Mouse (Mus musculus) cortical plate, adult 2 months (tissue): ENCODE data around the gene Actg1.

Experiments used
- CTCF ChIP-seq: fragments of 200-500 bp; IDR thresholded peaks from 2 replicates; pipeline ENCODE4 v1.5.1; 2011; ENCODE audit warnings: mild to moderate bottlenecking, control low read depth, low read length; ENCODE audit not compliant: insufficient read depth; ENCODE audit errors: extremely low read depth
- POLR2A ChIP-seq: fragments of 200-500 bp; IDR thresholded peaks from 2 replicates; pipeline ENCODE4 v1.6.1; 2011; ENCODE audit warnings: mild to moderate bottlenecking, low read length, control low read depth; ENCODE audit not compliant: insufficient read depth; ENCODE audit errors: extremely low read depth

DNA sequence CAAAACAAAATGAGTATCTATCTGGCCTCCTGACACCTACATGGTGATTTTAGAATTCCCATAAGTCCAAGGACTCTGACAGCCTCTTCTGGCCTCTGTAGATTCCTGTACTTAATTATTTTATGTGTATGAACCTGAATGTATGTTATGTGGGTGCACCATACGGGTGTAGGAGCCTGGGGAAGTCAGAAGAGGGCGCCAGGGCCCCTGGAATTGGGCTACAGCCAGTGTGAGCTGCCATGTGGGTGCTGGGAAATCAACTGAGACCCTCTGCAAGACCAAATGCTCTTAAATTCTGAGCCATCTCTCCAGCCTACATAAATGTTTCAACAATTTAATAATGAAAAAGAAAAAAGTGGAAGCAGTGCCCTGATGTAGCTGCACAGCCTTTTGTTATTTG is 10.9 kb downstream of the Actg1 start:
- TF ChIP-seq CTCF = no peak
- TF ChIP-seq POLR2A = no peak
